Mouse (Mus musculus) embryonic stem cell, embryonic (primary cell): Measurements from ENCODE around the gene Mdk.

ENCODE experiments used
- CTCF ChIA-PET, 4 experiments: fragments of 300-600 bp in 2 of 4; fragments of 350-600 bp in 2 of 4; sonication (Branson Sonifier 250); formaldehyde crosslinking; loops; one replicate each; lab custom pipeline; 2022; ENCODE audit warnings: inconsistent platforms in 2 of 4; lab: Charles Lee
- POLR2A ChIA-PET, 4 experiments: fragments of 300-600 bp in 2 of 4; fragments of 350-600 bp in 2 of 4; sonication (Branson Sonifier 250); formaldehyde crosslinking; loops; one replicate each; lab custom pipeline; 2022; ENCODE audit warnings: antibody characterized with exemption in 4 of 4, inconsistent platforms in 1 of 4; lab: Charles Lee

The Mdk gene

GRCm38 (mm10) chr2:91932160-91932711 is at the start of gene Mdk:
Gene Mdk, minus strand, starts transcription at chr2:91932297.
- CTCF ChIA-PET = interaction anchor here (0.6 to 5.3 kb wide), 52 partner anchors 8 to 1295 kb away, joined by 3 to 69 read pairs (median 4); partner anchors contain the start of genes Gm9821 (in 2 of the 4) and Ddb2 (in 1 of the 4)
- POLR2A ChIA-PET = interaction anchor here (0.5 to 3.6 kb wide), 83 partner anchors 7 to 1370 kb away, joined by 3 to 33 read pairs (median 5); partner anchors contain the start of genes Gm9821 (in 3 of the 4), Arhgap1 (in 2 of the 4), Zfp408 (in 2 of the 4) and Atg13 (in 1 of the 4)

DNA sequence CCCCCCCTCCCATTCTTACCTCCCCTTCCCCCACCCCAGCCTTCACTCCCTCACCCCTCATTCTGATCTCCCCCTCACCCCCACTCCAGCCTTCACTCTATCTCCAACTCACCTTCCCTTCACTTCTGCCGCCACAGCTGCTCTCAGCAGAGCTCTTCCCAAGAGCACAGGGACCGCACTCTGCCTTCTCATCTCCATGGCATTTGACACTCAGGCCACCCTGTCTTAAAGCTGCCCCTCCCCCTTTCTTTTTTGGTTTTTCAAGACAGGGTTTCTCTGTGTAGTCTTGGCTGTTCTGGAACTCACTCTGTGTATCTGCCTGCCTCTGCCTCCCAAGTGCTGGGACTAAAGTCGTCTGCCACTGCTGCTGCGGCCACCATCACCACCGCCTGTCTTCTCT is 48.7 kb upstream of the Mdk start:
- ChIA-PET CTCF (interaction anchor here (0.6 to 1.6 kb wide), 5 partner anchors 9 to 81 kb away, joined by 3 to 7 read pairs (median 6); no protein-coding TSS in a partner anchor), POLR2A (interaction anchor here in 2 of 4 experiments (1.2 to 2.1 kb wide), 5 partner anchors 9 to 27 kb away, joined by 3 to 8 read pairs (median 4); no protein-coding TSS in a partner anchor)

GRCm38 (mm10) chr2:91980245-91980644 is 48.1 kb upstream of the Mdk start:
- CTCF ChIA-PET = interaction anchor here (0.5 to 2.1 kb wide), 8 partner anchors 10 to 219 kb away, joined by 3 to 9 read pairs (median 5); partner anchors contain the start of gene Mdk (in 1 of the 4)

DNA sequence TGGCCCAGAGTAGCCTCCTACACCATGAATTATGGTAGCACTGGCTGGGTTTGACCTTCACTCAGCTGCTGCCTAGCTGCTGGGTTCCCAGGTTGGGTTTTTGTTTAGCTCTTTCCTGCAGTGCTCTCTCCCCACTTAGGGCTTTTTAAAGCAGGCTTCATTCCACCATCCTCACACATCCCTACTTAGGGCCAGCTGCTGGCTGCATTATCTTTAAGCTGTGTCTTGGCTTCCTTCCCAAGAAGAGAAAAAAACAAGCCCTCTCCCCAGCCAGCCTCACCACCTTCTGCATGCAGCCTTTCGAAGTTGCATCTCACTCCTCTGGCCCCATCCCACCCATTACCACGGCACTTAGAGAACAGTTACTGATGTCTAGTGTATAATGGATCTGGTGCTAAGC is 46.5 kb upstream of the Mdk start:
- CTCF ChIA-PET = interaction anchor here (0.5 to 2.1 kb wide), 7 partner anchors 9 to 199 kb away, joined by 3 to 11 read pairs (median 4); partner anchors contain the start of gene Mdk (in 1 of the 4)
- POLR2A ChIA-PET = interaction anchor here in 2 of 4 experiments (0.6 to 1.4 kb wide), 8 partner anchors 10 to 959 kb away, joined by 3 to 8 read pairs (median 3); no protein-coding TSS in a partner anchor

More at GRCm38 (mm10) chr2:91980245-91980644, 48.1 kb upstream of the Mdk start:
- POLR2A ChIA-PET = interaction anchor here in 2 of 4 experiments (1.2 to 2.1 kb wide), 4 partner anchors 9 to 17 kb away, joined by 3 to 8 read pairs (median 4); no protein-coding TSS in a partner anchor

GRCm38 (mm10) chr2:91977960-91978359 is 45.9 kb upstream of the Mdk start:
- POLR2A ChIA-PET = interaction anchor here in 2 of 4 experiments (0.6 to 1.4 kb wide), 3 partner anchors 10 to 934 kb away, joined by 3 read pairs; no protein-coding TSS in a partner anchor
- CTCF ChIA-PET = interaction anchor here in 2 of 4 experiments (0.9 to 1.3 kb wide), 5 partner anchors 10 to 46 kb away, joined by 3 to 4 read pairs (median 4); no protein-coding TSS in a partner anchor

GRCm38 (mm10) chr2:91975581-91976541 is 43.8 kb upstream of the Mdk start, which contains the start of gene Dgkz:
Gene Dgkz, minus strand, starts transcription at chr2:91975864.
- POLR2A ChIA-PET = interaction anchor here (0.5 to 2.5 kb wide), 17 partner anchors 8 to 321 kb away, joined by 3 to 16 read pairs (median 4); partner anchors contain the start of gene Mdk (in 1 of the 4)
- CTCF ChIA-PET = interaction anchor here in 3 of 4 experiments (0.8 to 2.1 kb wide), 9 partner anchors 8 to 46 kb away, joined by 3 to 7 read pairs (median 5); no protein-coding TSS in a partner anchor

GRCm38 (mm10) chr2:91973416-91974135 is 41.5 kb upstream of the Mdk start:
- ChIA-PET CTCF (interaction anchor here (0.6 to 1.5 kb wide), 7 partner anchors 8 to 1082 kb away, joined by 3 to 6 read pairs (median 3); no protein-coding TSS in a partner anchor), POLR2A (interaction anchor here in 3 of 4 experiments (0.8 to 3.2 kb wide), 11 partner anchors 9 to 50 kb away, joined by 3 to 24 read pairs (median 4); partner anchors contain the start of gene Mdk (in 1 of the 3))

DNA sequence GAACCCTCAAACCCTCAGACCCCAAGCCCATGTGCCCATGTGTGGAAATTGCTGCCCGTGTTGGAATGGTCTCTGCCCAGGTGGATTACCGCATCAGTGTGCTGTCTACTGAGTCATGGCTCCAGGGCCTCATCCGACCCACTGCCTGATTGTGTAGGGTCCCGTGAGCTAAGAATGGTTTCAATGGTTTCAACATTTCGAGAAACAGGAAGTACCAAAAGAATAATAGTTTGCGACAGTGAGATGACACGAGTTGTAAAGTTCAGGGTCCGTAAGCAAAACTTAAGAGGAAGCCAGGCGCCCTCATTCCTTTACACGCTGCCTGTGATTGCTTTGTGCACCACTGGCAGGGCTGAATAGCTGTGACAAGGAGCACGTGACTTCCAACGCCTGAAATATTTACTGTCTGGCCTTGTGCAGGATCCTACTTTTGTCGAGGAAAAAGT is 40.0 kb upstream of the Mdk start:
- ChIA-PET CTCF (interaction anchor here (0.5 to 2.5 kb wide), 10 partner anchors 9 to 242 kb away, joined by 3 to 14 read pairs (median 4); partner anchors contain the start of gene Mdk (in 1 of the 4)), POLR2A (interaction anchor here in 3 of 4 experiments (0.5 to 3.2 kb wide), 18 partner anchors 8 to 193 kb away, joined by 3 to 24 read pairs (median 4); partner anchors contain the start of gene Mdk (in 1 of the 3))

DNA sequence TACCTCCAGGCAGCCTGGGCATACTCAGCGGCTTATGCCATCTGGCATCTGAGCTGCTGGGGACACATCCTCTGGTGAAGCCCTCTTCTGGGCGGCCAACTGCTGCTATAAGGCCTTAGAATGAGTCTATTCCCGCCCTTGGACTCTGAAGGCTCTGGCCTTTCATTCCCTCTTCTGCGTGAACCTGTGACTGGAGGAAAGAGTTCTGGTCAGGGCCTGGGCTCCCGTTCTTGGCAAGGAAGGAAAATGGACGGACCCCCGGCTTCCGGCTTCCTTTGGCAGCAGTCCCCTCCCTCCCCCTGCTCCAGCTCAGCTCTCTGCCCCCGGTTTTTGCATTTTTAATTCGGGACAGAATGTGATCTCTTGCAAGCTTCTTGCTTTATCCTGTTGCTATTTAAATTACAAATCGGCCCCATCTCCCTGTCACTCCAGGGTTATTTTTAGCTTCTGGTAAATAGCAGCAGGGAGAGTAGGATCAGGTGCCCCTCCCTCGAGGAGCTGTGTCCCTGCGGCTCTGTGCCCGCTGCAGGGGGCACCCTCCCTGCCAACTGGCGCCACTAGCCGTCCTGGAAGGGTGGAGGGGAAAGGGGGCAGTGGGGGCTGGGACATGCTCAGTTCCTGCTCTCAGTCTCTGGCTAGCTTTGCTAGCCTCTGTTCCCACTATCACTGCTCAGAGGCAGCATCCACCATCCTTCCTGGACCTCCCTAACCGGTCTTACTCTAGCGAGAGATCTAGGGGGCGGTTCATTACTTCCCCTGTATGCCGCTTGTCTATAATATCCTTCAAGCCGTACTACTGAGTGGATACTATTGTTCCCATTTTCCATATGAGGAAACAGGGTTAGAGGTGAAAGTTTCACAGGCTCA is 39.4 kb upstream of the Mdk start:
- ChIA-PET POLR2A (interaction anchor here in 3 of 4 experiments (0.6 to 3.2 kb wide), 25 partner anchors 7 to 456 kb away, joined by 3 to 24 read pairs (median 4); partner anchors contain the start of genes Creb3l1 (in 1 of the 3), Large2 (in 1 of the 3) and Pex16 (in 1 of the 3)), CTCF (interaction anchor here in 3 of 4 experiments (0.7 to 2.5 kb wide), 11 partner anchors 8 to 1032 kb away, joined by 3 to 8 read pairs (median 3); partner anchors contain the start of gene Mdk (in 1 of the 3))

DNA sequence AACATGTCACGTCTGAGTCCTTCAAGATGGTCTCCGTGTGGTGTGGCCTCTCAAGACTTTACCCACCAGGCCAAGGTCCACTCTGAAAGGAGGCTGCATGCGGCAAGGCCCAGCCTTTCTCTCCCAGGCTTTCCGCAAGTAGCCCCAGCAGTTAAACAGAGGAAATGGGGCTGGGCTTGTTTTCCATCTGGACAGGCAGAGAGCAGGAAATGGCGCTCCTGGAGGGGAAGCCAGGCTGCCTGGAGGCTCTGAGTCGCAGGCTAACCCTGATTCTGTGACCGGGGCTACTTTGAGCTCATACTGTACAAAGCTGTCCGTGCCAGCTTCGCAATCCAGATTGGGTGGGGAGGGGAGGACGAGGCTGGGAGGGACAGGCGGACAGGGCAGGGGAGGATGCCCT is 35.9 kb upstream of the Mdk start:
- ChIA-PET POLR2A (interaction anchor here in 2 of 4 experiments (0.6 to 1.5 kb wide), 6 partner anchors 11 to 305 kb away, joined by 3 to 6 read pairs (median 3); partner anchors contain the start of gene Mdk (in 1 of the 2)), CTCF (interaction anchor here in 1 of 4 experiments (1.3 kb wide), 1 partner anchor 16 kb away, joined by 7 read pairs; no protein-coding TSS in a partner anchor)

GRCm38 (mm10) chr2:91966367-91966766 is 34.3 kb upstream of the Mdk start:
- CTCF ChIA-PET = interaction anchor here in 1 of 4 experiments (1.6 kb wide), 1 partner anchor 37 kb away, joined by 5 read pairs; no protein-coding TSS in a partner anchor

GRCm38 (mm10) chr2:91965417-91965816 is 33.3 kb upstream of the Mdk start:
- ChIA-PET CTCF (interaction anchor here (0.5 to 4.2 kb wide), 15 partner anchors 9 to 404 kb away, joined by 3 to 41 read pairs (median 3); partner anchors contain the start of genes Dgkz (in 1 of the 4) and Gm9821 (in 1 of the 4)), POLR2A (interaction anchor here (0.5 to 3.6 kb wide), 26 partner anchors 8 to 409 kb away, joined by 3 to 24 read pairs (median 4); partner anchors contain the start of genes Dgkz (in 2 of the 4), Mdk (in 2 of the 4), Ambra1 (in 1 of the 4) and Large2 (in 1 of the 4))

More at GRCm38 (mm10) chr2:91966367-91966766, 34.3 kb upstream of the Mdk start:
- POLR2A ChIA-PET = interaction anchor here in 3 of 4 experiments (0.5 to 3.3 kb wide), 5 partner anchors 10 to 342 kb away, joined by 3 to 15 read pairs (median 6); partner anchors contain the start of gene Dgkz (in 1 of the 3)

GRCm38 (mm10) chr2:91964610-91965204 is 32.6 kb upstream of the Mdk start:
- POLR2A ChIA-PET = interaction anchor here (0.5 to 5.7 kb wide), 30 partner anchors 8 to 410 kb away, joined by 3 to 34 read pairs (median 4); partner anchors contain the start of genes Dgkz (in 2 of the 4), Mdk (in 2 of the 4), Large2 (in 1 of the 4) and Pex16 (in 1 of the 4)
- CTCF ChIA-PET = interaction anchor here in 3 of 4 experiments (0.5 to 4.2 kb wide), 23 partner anchors 9 to 91 kb away, joined by 3 to 41 read pairs (median 6); partner anchors contain the start of genes Dgkz (in 2 of the 3), Gm9821 (in 2 of the 3) and Mdk (in 1 of the 3)

GRCm38 (mm10) chr2:91963443-91963932 is 31.4 kb upstream of the Mdk start:
- CTCF ChIA-PET = interaction anchor here (0.5 to 4.2 kb wide), 49 partner anchors 8 to 468 kb away, joined by 3 to 41 read pairs (median 5); partner anchors contain the start of genes Mdk (in 4 of the 4), Dgkz (in 3 of the 4), Gm9821 (in 3 of the 4) and Ambra1 (in 1 of the 4)
- POLR2A ChIA-PET = interaction anchor here (0.5 to 5.7 kb wide), 42 partner anchors 9 to 699 kb away, joined by 3 to 34 read pairs (median 4); partner anchors contain the start of genes Mdk (in 3 of the 4), Ambra1 (in 2 of the 4), Arfgap2 (in 1 of the 4) and Dgkz (in 1 of the 4)
